Mouse (Mus musculus): ENCODE data around the gene Gm35549. TPM values are rescaled to one million over a fixed set of nuclear protein-coding genes. Genes with fewer than 3 reads are reported as not detected.
"Not testable (repeated sequence)": the region's sequence is repeated elsewhere in the genome, so short reads cannot be mapped to it uniquely, and the experiment has no call there.

The Gm35549 gene
- polyA plus RNA-seq, 1 experiment from 2014 or later = not detected

DNA sequence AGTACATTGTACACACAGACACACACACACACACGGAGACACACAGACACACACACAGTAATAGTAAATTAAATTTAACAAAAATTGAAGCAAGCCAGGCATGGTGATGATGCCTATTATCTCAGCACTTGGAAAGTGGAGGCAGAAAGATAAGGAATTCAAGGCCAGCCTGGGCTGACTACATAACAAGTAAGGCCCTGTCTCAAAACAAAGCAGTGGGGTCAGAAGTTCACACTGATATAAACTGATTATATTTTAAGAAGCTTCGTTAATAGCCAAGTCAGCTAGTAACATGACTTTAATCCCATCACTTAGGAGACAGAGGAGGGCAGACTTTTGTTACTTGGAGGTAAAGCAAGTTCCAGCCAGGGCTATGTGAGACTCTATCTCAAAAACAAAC, 19.9 kb upstream of the Gm35549 start:
- Histone ChIP-seq H3K27ac (ENCODE audit: low read length) (no peak overlapping the region), H3K27me3 (ENCODE audit: control insufficient read depth, insufficient read depth, low read depth, low read length) (no peaks in the 10 kb centered on the region), H3K9ac (ENCODE audit: low read depth, low read length) (no peak overlapping the region), H3K4me2 (ENCODE audit: low read depth, low read length) (peak overlapping the region; percentile 4; the same call in 1 of the 2 replicates), H3K9me3 (replicated peaks; ENCODE audit: control insufficient read depth, low read length) (peaks cover 15% of the 10 kb centered on the region), H3K36me3 (ENCODE audit: control insufficient read depth, insufficient read depth) (peaks cover 41% of the 10 kb centered on the region), H3K4me3 (ENCODE audit: low read depth, low read length) (no peak overlapping the region), H3K4me1 (ENCODE audit: control insufficient read depth, low read depth, low read length) (peaks cover 15% of the 10 kb centered on the region)
- 49% methylated on average over 2 of the region's 2 CpGs for WGBS (ENCODE audit: insufficient replicate concordance)
- ATAC-seq (ENCODE audit: low read depth) = no peak

DNA sequence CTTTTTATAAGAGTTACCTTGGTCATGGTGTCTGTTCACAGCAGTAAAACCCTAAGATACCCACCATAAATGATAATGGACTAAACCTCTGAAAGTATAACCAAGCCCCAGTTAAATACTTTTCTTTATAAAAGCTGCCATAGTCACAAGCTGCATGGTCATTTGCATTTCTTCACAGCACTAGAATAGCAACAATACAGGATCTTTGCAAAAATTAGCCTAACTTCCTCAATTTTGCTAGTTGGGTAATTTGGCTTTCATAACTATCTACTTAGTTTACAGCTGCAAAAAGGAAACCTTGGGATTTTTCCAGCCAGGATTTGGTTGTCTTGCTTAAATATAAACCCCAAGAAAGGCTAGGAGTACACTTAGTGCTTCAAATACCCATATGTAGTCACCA, 16.9 kb upstream of the Gm35549 start:
- Histone ChIP-seq H3K27me3 (ENCODE audit: control insufficient read depth, insufficient read depth, low read depth, low read length) (no peaks in the 10 kb centered on the region), H3K9me3 (replicated peaks; ENCODE audit: control insufficient read depth, low read length) (peaks cover 18% of the 10 kb centered on the region), H3K36me3 (ENCODE audit: control insufficient read depth, insufficient read depth) (peaks cover 68% of the 10 kb centered on the region), H3K9ac (ENCODE audit: low read depth, low read length) (no peak overlapping the region), H3K4me1 (ENCODE audit: control insufficient read depth, low read depth, low read length) (peaks cover 12% of the 10 kb centered on the region), H3K27ac (ENCODE audit: low read length) (no peak overlapping the region), H3K4me3 (ENCODE audit: low read depth, low read length) (no peak overlapping the region), H3K4me2 (ENCODE audit: low read depth, low read length) (no peak overlapping the region)
- no peak for ATAC-seq (ENCODE audit: low read depth)

DNA sequence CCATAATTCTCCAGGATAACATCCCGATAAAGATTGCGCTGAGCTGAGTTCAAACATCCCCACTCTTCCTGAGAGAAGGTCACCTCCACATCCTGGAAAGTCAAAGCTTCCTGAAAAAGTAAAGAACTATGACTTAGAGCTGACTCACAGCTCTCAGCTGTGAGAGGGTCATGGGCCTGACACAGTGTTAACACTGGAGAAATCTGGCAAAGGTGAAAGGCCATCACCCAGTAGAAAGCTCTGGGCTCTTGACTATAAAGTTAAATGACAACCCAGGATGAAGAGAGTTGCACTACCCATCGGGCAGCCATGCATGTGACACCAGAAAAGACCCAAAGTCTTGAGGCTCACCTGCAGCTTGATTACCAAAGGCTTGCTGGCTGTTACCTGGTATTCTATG, 12.9 kb upstream of the Gm35549 start:
- Histone ChIP-seq H3K27me3 (ENCODE audit: control insufficient read depth, insufficient read depth, low read depth, low read length) (no peaks in the 10 kb centered on the region), H3K4me3 (ENCODE audit: low read depth, low read length) (no peak overlapping the region), H3K9me3 (replicated peaks; ENCODE audit: control insufficient read depth, low read length) (peaks cover 25% of the 10 kb centered on the region), H3K9ac (ENCODE audit: low read depth, low read length) (no peak overlapping the region), H3K4me2 (ENCODE audit: low read depth, low read length) (no peak overlapping the region), H3K27ac (ENCODE audit: low read length) (no peak overlapping the region), H3K36me3 (ENCODE audit: control insufficient read depth, insufficient read depth) (peaks cover 94% of the 10 kb centered on the region), H3K4me1 (ENCODE audit: control insufficient read depth, low read depth, low read length) (no peaks in the 10 kb centered on the region)
- 89% methylated on average over 3 of the region's 3 CpGs for WGBS (ENCODE audit: insufficient replicate concordance)
- no peak for ATAC-seq (ENCODE audit: low read depth)

DNA sequence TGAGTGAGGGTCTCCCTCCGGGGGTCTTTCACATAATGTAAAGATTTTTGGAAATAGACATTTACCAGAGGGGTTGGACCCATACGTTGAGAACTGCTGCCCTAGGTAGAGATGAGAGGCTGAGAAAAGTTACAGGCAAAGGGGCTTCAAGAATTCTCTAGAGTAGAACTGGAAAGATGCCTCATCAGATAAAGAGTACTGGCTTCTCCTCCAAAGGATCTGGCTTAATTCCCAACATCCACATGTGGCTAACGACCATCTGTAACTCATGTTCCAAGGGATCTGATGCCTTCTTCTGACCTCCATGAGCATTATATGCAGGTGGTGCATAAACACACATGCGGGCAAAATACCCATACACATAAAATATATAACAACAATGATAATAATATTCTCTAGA, 11.8 kb upstream of the Gm35549 start:
- Histone ChIP-seq H3K27me3 (ENCODE audit: control insufficient read depth, insufficient read depth, low read depth, low read length) (no peaks in the 10 kb centered on the region), H3K4me1 (ENCODE audit: control insufficient read depth, low read depth, low read length) (no peaks in the 10 kb centered on the region), H3K4me2 (ENCODE audit: low read depth, low read length) (no peak overlapping the region), H3K9ac (ENCODE audit: low read depth, low read length) (no peak overlapping the region), H3K36me3 (ENCODE audit: control insufficient read depth, insufficient read depth) (peaks cover 91% of the 10 kb centered on the region), H3K27ac (ENCODE audit: low read length) (no peak overlapping the region), H3K4me3 (ENCODE audit: low read depth, low read length) (no peak overlapping the region), H3K9me3 (replicated peaks; ENCODE audit: control insufficient read depth, low read length) (peaks cover 22% of the 10 kb centered on the region)
- 85% methylated on average over 4 of the region's 4 CpGs for WGBS (ENCODE audit: insufficient replicate concordance)
- no peak for ATAC-seq (ENCODE audit: low read depth)

DNA sequence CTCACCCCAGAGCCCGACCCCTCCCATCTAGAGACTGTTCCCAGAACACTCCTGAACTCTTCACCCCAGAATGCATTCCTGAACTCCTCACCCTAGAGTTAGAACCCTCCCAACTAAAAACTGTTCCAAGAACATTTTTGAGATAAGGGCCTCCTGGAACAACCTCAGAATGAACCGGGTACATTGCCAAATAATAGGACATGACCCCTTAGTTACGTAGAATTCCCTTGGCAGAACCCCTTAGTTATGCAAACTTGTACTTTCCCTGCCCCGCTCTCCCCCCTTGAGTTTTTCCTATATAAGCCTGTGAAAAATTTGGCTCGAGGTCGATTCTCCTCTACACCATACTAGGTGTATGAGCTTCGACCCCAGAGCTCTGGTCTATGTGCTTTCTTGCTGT, 11.3 kb upstream of the Gm35549 start:
- not testable (repeated sequence) for H3K27ac ChIP-seq (ENCODE audit: low read length); H3K9ac ChIP-seq (ENCODE audit: low read depth, low read length); H3K27me3 ChIP-seq (ENCODE audit: control insufficient read depth, insufficient read depth, low read depth, low read length); ATAC-seq (ENCODE audit: low read depth); H3K4me1 ChIP-seq (ENCODE audit: control insufficient read depth, low read depth, low read length); H3K4me2 ChIP-seq (ENCODE audit: low read depth, low read length); H3K4me3 ChIP-seq (ENCODE audit: low read depth, low read length)
- Histone ChIP-seq H3K9me3 (replicated peaks; ENCODE audit: control insufficient read depth, low read length) (peaks cover 18% of the 10 kb centered on the region), H3K36me3 (ENCODE audit: control insufficient read depth, insufficient read depth) (peaks cover 91% of the 10 kb centered on the region)
- 84% methylated on average over 2 of the region's 7 CpGs for WGBS (ENCODE audit: insufficient replicate concordance)

GRCm38 (mm10) chr9:122854526-122854925, 10.7 kb upstream of the Gm35549 start:
- Histone ChIP-seq H3K9ac (ENCODE audit: low read depth, low read length) (no peak overlapping the region), H3K27ac (ENCODE audit: low read length) (no peak overlapping the region), H3K36me3 (ENCODE audit: control insufficient read depth, insufficient read depth) (peaks cover 90% of the 10 kb centered on the region), H3K9me3 (replicated peaks; ENCODE audit: control insufficient read depth, low read length) (peaks cover 13% of the 10 kb centered on the region), H3K4me2 (ENCODE audit: low read depth, low read length) (no peak overlapping the region), H3K4me1 (ENCODE audit: control insufficient read depth, low read depth, low read length) (no peaks in the 10 kb centered on the region), H3K27me3 (ENCODE audit: control insufficient read depth, insufficient read depth, low read depth, low read length) (no peaks in the 10 kb centered on the region), H3K4me3 (ENCODE audit: low read depth, low read length) (no peak overlapping the region)
- no peak for ATAC-seq (ENCODE audit: low read depth)
- WGBS (ENCODE audit: insufficient replicate concordance) = 85% methylated on average over 7 of the region's 7 CpGs

DNA sequence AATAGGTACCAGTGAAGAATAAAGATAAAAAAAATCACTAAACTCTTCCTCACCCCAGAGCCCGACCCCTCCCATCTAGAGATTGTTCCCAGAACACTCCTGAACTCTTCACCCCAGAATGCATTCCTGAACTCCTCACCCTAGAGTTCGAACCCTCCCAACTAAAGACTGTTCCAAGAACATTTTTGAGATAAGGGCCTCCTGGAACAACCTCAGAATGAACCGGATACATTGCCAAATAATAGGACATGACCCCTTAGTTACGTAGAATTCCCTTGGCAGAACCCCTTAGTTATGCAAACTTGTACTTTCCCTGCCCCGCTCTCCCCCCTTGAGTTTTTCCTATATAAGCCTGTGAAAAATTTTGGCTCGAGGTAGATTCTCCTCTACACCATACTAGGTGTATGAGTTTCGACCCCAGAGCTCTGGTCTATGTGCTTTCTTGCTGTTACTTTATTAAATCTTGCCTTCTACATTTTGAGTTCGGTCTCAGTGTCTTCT, 4.0 kb upstream of the Gm35549 start:
- not testable (repeated sequence) for ATAC-seq (ENCODE audit: low read depth); H3K4me2 ChIP-seq (ENCODE audit: low read depth, low read length); H3K4me1 ChIP-seq (ENCODE audit: control insufficient read depth, low read depth, low read length); H3K27me3 ChIP-seq (ENCODE audit: control insufficient read depth, insufficient read depth, low read depth, low read length); H3K9me3 ChIP-seq (replicated peaks; ENCODE audit: control insufficient read depth, low read length); H3K27ac ChIP-seq (ENCODE audit: low read length); H3K9ac ChIP-seq (ENCODE audit: low read depth, low read length); H3K4me3 ChIP-seq (ENCODE audit: low read depth, low read length)
- whole genome bisulfite sequencing (ENCODE audit: insufficient replicate concordance) = 80% methylated on average over 7 of the region's 8 CpGs
- peaks cover 34% of the 10 kb centered on the region for H3K36me3 ChIP-seq (ENCODE audit: control insufficient read depth, insufficient read depth)

DNA sequence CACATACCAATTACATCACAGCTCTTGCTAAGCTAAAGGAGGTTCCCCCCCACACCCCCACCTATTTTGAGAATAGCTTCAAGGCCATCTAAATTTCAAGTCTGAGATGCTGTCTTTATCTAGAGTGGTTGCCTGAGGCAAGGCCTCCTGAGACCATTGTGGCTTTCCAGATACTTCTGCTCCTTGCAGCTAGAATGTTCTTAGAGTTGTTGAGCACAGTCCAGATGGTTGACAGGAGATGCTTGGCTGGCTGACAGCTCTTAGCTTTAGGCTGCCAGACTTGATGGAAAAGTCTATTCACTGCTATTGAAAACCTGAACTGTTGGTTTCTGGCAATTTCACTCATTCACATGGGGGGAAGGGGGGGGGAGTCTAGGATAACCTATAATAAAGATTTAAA, 2.3 kb upstream of the Gm35549 start:
- H3K9me3 ChIP-seq (replicated peaks; ENCODE audit: control insufficient read depth, low read length) = peaks cover 2% of the 10 kb centered on the region; the same call in 1 of the 2 replicates
- no peak for ATAC-seq (ENCODE audit: low read depth)
- no peak overlapping the region for H3K27ac ChIP-seq (ENCODE audit: low read length)
- H3K9ac ChIP-seq (ENCODE audit: low read depth, low read length) = no peak overlapping the region
- peaks cover 19% of the 10 kb centered on the region for H3K36me3 ChIP-seq (ENCODE audit: control insufficient read depth, insufficient read depth)
- H3K27me3 ChIP-seq (ENCODE audit: control insufficient read depth, insufficient read depth, low read depth, low read length) = no peaks in the 10 kb centered on the region
- H3K4me1 ChIP-seq (ENCODE audit: control insufficient read depth, low read depth, low read length) = no peaks in the 10 kb centered on the region
- no peak overlapping the region for H3K4me3 ChIP-seq (ENCODE audit: low read depth, low read length)
- no peak overlapping the region for H3K4me2 ChIP-seq (ENCODE audit: low read depth, low read length)

DNA sequence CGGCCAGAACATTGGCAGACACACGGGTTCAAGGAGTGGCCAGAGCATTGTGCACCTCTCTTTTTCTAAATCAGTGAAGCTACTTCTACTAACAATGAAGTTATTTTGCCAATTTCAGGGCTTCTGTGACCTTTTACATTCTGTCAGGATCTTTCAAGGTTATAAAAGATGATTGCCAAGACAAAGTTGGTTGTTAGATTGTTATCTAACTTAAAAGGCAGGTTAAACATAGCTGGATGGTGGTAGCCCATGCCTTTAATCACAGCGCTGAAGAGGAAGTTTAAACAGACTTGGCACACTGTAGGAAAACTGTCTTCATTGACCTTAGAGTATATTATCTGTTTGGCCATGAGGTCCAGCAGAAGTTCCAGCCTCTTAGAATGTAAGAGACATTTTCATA, 1.8 kb upstream of the Gm35549 start:
- Histone ChIP-seq H3K27me3 (ENCODE audit: control insufficient read depth, insufficient read depth, low read depth, low read length) (no peaks in the 10 kb centered on the region), H3K36me3 (ENCODE audit: control insufficient read depth, insufficient read depth) (peaks cover 15% of the 10 kb centered on the region), H3K9me3 (replicated peaks; ENCODE audit: control insufficient read depth, low read length) (peaks cover 2% of the 10 kb centered on the region; the same call in 1 of the 2 replicates), H3K4me3 (ENCODE audit: low read depth, low read length) (no peak overlapping the region), H3K4me1 (ENCODE audit: control insufficient read depth, low read depth, low read length) (no peaks in the 10 kb centered on the region), H3K27ac (ENCODE audit: low read length) (no peak overlapping the region), H3K9ac (ENCODE audit: low read depth, low read length) (no peak overlapping the region), H3K4me2 (ENCODE audit: low read depth, low read length) (no peak overlapping the region)
- WGBS (ENCODE audit: insufficient replicate concordance) = 51% methylated on average over 3 of the region's 3 CpGs
- ATAC-seq (ENCODE audit: low read depth) = no peak
